Mouse (Mus musculus): Measurements from ENCODE around the gene Dctn3. TPM values are rescaled to one million over a fixed set of nuclear protein-coding genes. Genes with fewer than 3 reads are reported as not detected.
"Not testable (repeated sequence)": the region's sequence is repeated elsewhere in the genome, so short reads cannot be mapped to it uniquely, and the experiment has no call there.

Dctn3 gene
- polyA plus RNA-seq, 1 experiment from 2014 or later, result 123 TPM

DNA sequence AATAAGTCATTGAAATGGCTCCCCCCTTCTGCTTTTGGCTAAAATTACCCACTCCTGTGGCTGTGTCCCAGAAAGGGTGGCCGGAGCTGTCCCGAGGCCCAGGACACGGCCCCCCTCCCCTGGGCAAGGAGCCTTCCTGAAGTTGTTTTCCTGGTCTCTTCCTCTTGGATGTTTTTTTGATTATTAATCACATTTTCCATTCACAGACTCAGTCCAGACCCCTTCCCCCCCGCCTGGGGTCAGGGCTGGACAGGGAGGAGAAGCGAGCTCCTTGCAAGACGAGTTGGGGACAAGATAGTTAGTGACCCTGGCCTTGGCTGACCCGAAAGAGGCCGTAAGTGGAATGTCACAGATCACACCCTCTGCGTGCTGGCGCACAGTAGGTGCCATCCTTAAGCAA lies 23.2 kb downstream of the Dctn3 start, which contains the start of gene Il11ra1:
Gene Il11ra1, plus strand, starts transcription at position 207 of the 400 bp plus-strand sequence.
- not testable (repeated sequence) for H3K27me3 ChIP-seq (replicated peaks; ENCODE audit: control insufficient read depth, insufficient read depth, low read length); H3K9ac ChIP-seq (ENCODE audit: low read length); DNase-seq (ENCODE audit: low spot score); H3K4me1 ChIP-seq (replicated peaks; ENCODE audit: control insufficient read depth, insufficient read depth, low read length); H3K36me3 ChIP-seq (ENCODE audit: control insufficient read depth, insufficient read depth, low read length); H3K27ac ChIP-seq (ENCODE audit: low read depth); ATAC-seq (replicated peaks; ENCODE audit: low FRiP score, low TSS enrichment, low read depth); H3K9me3 ChIP-seq (ENCODE audit: control insufficient read depth, low read length); H3K4me2 ChIP-seq (ENCODE audit: low read length); H3K4me3 ChIP-seq (ENCODE audit: low read depth, low read length)
- WGBS, result 77% methylated on average over 8 of the region's 10 CpGs

DNA sequence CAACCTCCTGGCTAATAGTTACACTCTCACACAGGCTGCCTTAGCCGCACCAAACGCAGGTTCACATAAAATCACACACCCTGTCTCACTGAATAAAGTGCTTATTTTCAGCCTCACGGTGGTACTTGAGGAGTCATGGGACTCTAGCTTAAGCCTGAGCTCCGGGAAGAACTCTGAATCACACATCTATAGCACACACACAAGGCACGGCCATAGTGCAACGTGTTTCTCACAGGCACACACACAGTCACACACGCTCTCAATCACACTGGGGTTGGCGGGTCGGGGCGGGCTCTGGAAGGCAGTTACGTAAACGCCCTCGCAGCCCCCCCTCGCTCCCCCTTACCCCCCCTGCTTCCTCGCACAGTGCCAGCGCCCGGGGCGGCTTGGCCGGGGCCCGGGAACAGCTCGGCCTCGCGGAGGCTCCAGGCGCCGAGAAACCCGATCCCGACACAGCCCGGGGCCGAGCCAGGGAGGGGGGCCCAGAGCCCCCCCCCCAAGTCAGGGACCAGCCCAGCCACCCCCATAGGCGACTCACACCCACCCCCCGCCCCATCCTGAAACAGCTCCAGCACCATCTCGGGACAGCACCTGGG lies 24.5 kb downstream of the Dctn3 start:
- not testable (repeated sequence) for H3K4me2 ChIP-seq (ENCODE audit: low read length); H3K27ac ChIP-seq (ENCODE audit: low read depth); H3K27me3 ChIP-seq (replicated peaks; ENCODE audit: control insufficient read depth, insufficient read depth, low read length); ATAC-seq (replicated peaks; ENCODE audit: low FRiP score, low TSS enrichment, low read depth); DNase-seq (ENCODE audit: low spot score); H3K4me1 ChIP-seq (replicated peaks; ENCODE audit: control insufficient read depth, insufficient read depth, low read length); H3K36me3 ChIP-seq (ENCODE audit: control insufficient read depth, insufficient read depth, low read length); H3K9me3 ChIP-seq (ENCODE audit: control insufficient read depth, low read length); H3K4me3 ChIP-seq (ENCODE audit: low read depth, low read length); H3K9ac ChIP-seq (ENCODE audit: low read length)
- WGBS, result 10% methylated on average over 17 of the region's 32 CpGs

DNA sequence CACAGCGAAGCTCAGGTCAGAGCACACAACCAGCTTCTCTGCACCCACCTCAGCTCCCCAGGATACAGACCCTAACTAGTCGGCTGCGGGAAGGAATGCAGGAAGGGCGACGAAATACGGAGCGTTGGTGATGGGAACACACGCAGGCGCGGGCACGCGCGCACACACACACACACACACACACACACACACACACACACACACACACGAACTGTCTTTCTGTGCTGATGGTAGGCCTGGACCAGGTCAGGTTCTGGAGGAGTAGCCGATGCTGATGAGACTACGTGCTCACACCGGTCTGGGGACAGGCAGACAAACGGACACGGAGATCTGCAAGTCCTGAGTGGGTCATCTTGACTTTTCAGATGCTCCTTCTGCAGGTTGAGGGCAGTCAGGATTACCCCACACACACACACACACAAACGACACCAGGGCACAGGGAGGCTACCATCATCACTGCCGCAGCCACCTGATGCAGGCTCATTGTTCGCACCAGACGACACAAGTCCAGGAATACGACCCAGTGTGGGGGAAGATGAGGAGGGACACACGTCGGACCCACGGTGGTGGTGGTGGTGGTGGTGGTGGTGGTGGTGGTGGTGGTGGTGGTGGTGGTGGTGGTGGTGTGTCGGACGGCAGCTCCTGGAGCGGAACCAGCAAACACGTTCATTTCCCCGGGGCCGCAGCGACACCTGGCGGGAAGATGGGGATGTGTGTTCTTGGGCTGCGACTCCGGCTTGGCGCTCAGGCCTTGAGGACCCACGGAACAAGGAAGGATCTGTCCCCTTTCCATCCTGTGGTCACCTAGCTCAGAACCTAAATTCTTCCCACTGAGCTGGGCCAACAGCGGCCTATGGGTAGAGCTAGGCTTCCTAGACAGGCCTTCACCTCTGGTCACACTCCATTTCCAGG lies 25.8 kb downstream of the Dctn3 start, which contains the start of gene Cntfr:
Gene Cntfr, minus strand, starts transcription at position 160 of the 912 bp plus-strand sequence.
- H3K4me3 ChIP-seq (ENCODE audit: low read depth, low read length); ATAC-seq (replicated peaks; ENCODE audit: low FRiP score, low TSS enrichment, low read depth); H3K9me3 ChIP-seq (ENCODE audit: control insufficient read depth, low read length); H3K27me3 ChIP-seq (replicated peaks; ENCODE audit: control insufficient read depth, insufficient read depth, low read length); H3K4me2 ChIP-seq (ENCODE audit: low read length); H3K36me3 ChIP-seq (ENCODE audit: control insufficient read depth, insufficient read depth, low read length); H3K9ac ChIP-seq (ENCODE audit: low read length); H3K27ac ChIP-seq (ENCODE audit: low read depth); H3K4me1 ChIP-seq (replicated peaks; ENCODE audit: control insufficient read depth, insufficient read depth, low read length): not testable (repeated sequence)
- WGBS, result 10% methylated on average over 26 of the region's 40 CpGs
- peak; percentile 86 for DNase-seq (ENCODE audit: low spot score)

DNA sequence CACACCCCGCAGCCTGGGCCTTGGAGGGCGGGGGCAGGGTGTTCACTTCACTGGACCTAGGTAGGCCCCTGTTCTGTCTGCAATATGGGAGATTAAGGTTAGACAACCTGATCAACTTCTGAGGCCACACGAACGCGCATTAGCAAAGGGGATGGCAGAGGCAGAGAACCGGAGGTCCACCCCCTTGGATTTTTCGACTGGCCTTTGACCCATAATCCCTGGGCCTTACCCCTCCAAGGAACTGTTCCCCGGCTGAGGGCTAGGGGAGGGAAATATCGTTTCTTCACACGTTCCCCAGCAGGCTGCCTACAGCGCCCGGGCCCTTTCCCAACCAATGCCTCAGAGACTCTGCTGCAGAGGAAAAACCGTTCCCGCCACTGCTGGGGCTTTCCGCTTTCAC lies 26.5 kb downstream of the Dctn3 start:
- H3K4me2 ChIP-seq (ENCODE audit: low read length), result not testable (repeated sequence)

DNA sequence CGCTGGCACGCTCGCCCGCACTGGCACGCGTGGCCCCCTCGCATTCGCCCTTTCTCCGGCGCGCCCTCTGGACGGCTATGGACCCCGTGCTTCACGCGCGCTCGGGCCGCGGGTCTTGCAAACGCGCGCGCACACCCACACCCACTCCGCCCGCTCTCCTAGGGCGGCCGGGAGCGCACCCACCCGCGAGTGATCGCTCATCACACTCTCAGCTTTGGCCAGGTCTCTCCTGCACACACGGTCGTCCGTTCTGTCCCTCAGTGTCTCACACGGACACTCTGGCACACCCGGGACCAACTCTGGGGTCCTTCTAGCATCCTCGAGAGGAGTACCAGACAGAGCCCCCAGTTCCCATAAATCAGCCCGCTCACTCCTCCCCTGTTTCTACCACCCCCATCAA lies 27.2 kb downstream of the Dctn3 start:
- ATAC-seq (replicated peaks; ENCODE audit: low FRiP score, low TSS enrichment, low read depth); H3K36me3 ChIP-seq (ENCODE audit: control insufficient read depth, insufficient read depth, low read length); H3K4me2 ChIP-seq (ENCODE audit: low read length); H3K9me3 ChIP-seq (ENCODE audit: control insufficient read depth, low read length); DNase-seq (ENCODE audit: low spot score); H3K27ac ChIP-seq (ENCODE audit: low read depth); H3K4me3 ChIP-seq (ENCODE audit: low read depth, low read length); H3K4me1 ChIP-seq (replicated peaks; ENCODE audit: control insufficient read depth, insufficient read depth, low read length); H3K27me3 ChIP-seq (replicated peaks; ENCODE audit: control insufficient read depth, insufficient read depth, low read length); H3K9ac ChIP-seq (ENCODE audit: low read length): not testable (repeated sequence)
- 5% methylated on average over 12 of the region's 38 CpGs for WGBS

More for the DNA sequence above, 26.5 kb downstream of the Dctn3 start:
- 11% methylated on average over 13 of the region's 15 CpGs for WGBS
- H3K27me3 ChIP-seq (replicated peaks; ENCODE audit: control insufficient read depth, insufficient read depth, low read length); ATAC-seq (replicated peaks; ENCODE audit: low FRiP score, low TSS enrichment, low read depth); H3K9me3 ChIP-seq (ENCODE audit: control insufficient read depth, low read length); H3K36me3 ChIP-seq (ENCODE audit: control insufficient read depth, insufficient read depth, low read length); H3K4me1 ChIP-seq (replicated peaks; ENCODE audit: control insufficient read depth, insufficient read depth, low read length); H3K4me3 ChIP-seq (ENCODE audit: low read depth, low read length); H3K9ac ChIP-seq (ENCODE audit: low read length); DNase-seq (ENCODE audit: low spot score); H3K27ac ChIP-seq (ENCODE audit: low read depth): not testable (repeated sequence)

DNA sequence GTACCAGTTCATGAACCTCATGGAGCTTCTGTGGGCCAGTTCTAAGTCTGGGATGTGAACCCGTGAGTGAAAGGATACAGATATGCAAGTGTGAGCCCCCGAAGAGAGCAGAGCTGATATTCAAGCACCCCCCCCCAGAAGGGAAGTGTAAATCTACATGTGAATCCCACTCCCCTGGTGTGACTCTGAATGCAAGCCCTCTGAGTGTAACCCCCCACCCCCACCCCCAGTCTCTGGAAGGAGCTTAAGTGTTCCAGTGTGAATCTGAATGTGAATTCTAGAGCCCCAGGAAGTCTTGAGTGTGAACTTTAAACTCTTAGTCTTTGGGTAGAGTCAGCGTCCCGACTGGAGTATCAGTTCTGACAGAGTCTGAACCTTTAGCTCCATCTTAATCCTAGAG lies 29.5 kb downstream of the Dctn3 start:
- not testable (repeated sequence) for H3K27me3 ChIP-seq (replicated peaks; ENCODE audit: control insufficient read depth, insufficient read depth, low read length); H3K9ac ChIP-seq (ENCODE audit: low read length); H3K4me1 ChIP-seq (replicated peaks; ENCODE audit: control insufficient read depth, insufficient read depth, low read length); H3K27ac ChIP-seq (ENCODE audit: low read depth); H3K9me3 ChIP-seq (ENCODE audit: control insufficient read depth, low read length); DNase-seq (ENCODE audit: low spot score); H3K36me3 ChIP-seq (ENCODE audit: control insufficient read depth, insufficient read depth, low read length); ATAC-seq (replicated peaks; ENCODE audit: low FRiP score, low TSS enrichment, low read depth); H3K4me3 ChIP-seq (ENCODE audit: low read depth, low read length); H3K4me2 ChIP-seq (ENCODE audit: low read length)
- 18% methylated on average over 4 of the region's 4 CpGs for WGBS

DNA sequence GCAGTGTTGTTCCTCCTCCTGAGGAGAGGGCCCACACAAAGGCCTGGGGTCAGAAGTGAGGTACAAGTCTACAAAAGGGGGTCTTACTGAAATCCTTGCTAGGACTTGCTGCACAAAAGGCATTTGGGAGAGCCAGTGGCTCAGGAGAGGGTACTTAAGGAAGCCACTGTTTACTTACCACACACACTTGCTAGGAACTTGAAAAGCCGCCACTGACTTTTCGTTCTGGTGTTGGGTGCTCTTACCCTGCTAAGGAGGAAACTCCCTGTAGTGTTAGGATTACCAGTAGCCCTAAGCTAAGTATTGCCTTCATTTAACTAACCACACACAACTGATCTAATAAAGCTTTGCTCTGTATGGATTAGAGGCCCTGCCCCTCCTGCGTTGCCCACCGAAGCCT lies 33.0 kb downstream of the Dctn3 start:
- H3K9ac ChIP-seq (ENCODE audit: low read length); ATAC-seq (replicated peaks; ENCODE audit: low FRiP score, low TSS enrichment, low read depth); H3K27me3 ChIP-seq (replicated peaks; ENCODE audit: control insufficient read depth, insufficient read depth, low read length); H3K27ac ChIP-seq (ENCODE audit: low read depth); H3K4me2 ChIP-seq (ENCODE audit: low read length); H3K4me1 ChIP-seq (replicated peaks; ENCODE audit: control insufficient read depth, insufficient read depth, low read length); H3K4me3 ChIP-seq (ENCODE audit: low read depth, low read length); DNase-seq (ENCODE audit: low spot score); H3K9me3 ChIP-seq (ENCODE audit: control insufficient read depth, low read length); H3K36me3 ChIP-seq (ENCODE audit: control insufficient read depth, insufficient read depth, low read length): not testable (repeated sequence)
- no CpG with 5 or more reads among the region's 4 CpGs for WGBS

DNA sequence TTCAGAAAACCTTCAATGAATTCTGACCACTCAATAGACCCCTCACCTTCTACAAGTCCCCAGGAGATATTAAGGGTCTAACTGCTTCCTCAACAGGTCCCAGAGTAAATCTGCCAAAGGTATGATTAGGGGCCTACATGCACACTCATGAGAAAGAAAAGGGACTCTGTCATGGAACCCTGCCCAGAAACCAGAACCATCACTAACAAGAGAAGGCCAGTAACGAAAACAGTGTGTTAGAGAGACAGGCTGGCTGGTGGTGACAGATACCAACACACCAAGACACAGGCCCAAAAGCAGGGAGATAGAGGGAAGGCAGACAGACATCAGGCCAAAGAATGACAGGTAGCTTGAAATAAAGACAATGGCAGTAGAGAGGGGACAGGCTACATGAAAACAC lies 34.4 kb downstream of the Dctn3 start:
- not testable (repeated sequence) for DNase-seq (ENCODE audit: low spot score); H3K27me3 ChIP-seq (replicated peaks; ENCODE audit: control insufficient read depth, insufficient read depth, low read length); H3K9ac ChIP-seq (ENCODE audit: low read length); H3K4me3 ChIP-seq (ENCODE audit: low read depth, low read length); H3K27ac ChIP-seq (ENCODE audit: low read depth); ATAC-seq (replicated peaks; ENCODE audit: low FRiP score, low TSS enrichment, low read depth); H3K9me3 ChIP-seq (ENCODE audit: control insufficient read depth, low read length); H3K36me3 ChIP-seq (ENCODE audit: control insufficient read depth, insufficient read depth, low read length); H3K4me1 ChIP-seq (replicated peaks; ENCODE audit: control insufficient read depth, insufficient read depth, low read length); H3K4me2 ChIP-seq (ENCODE audit: low read length)
- 61% methylated on average over 1 of the region's 1 CpGs for WGBS
